Mouse (Mus musculus) myocyte (in vitro differentiated cells): ENCODE data around the gene Slit3. TPM values are rescaled to one million over a fixed set of nuclear protein-coding genes. Genes with fewer than 3 reads are reported as not detected.

ENCODE experiments used
- H3K27me3 ChIP-seq: one replicate; pipeline ENCODE4 v1.6.1; 2011; ENCODE audit not compliant: control insufficient read depth, insufficient read depth, insufficient read length
- H3K36me3 ChIP-seq: one replicate; pipeline ENCODE4 v1.6.1; 2011; ENCODE audit not compliant: control insufficient read depth, insufficient read depth
- H3K4me2 ChIP-seq: one replicate; pipeline ENCODE4 v1.6.1; 2011; ENCODE audit warnings: low read depth, control low read depth
- H3K4me3 ChIP-seq: one replicate; pipeline ENCODE4 v1.5.1; 2011; ENCODE audit warnings: mild to moderate bottlenecking, control low read depth, moderate library complexity
- H3K79me2 ChIP-seq: one replicate; pipeline ENCODE4 v1.6.1; 2011; ENCODE audit not compliant: control insufficient read depth, insufficient read depth
- H3ac ChIP-seq: one replicate; pipeline ENCODE4 v1.6.1; 2011; ENCODE audit not compliant: control insufficient read depth, insufficient read length
- CEBPB ChIP-seq: IDR thresholded peaks from 2 replicates; pipeline ENCODE4 v1.6.1; 2011; ENCODE audit warnings: mild to moderate bottlenecking, moderate library complexity; ENCODE audit not compliant: poor library complexity, insufficient read depth, severe bottlenecking
- E2F4 ChIP-seq: IDR thresholded peaks from one replicate; pipeline ENCODE4 v1.6.1; 2011; ENCODE audit warnings: mild to moderate bottlenecking, control low read depth, moderate library complexity; ENCODE audit not compliant: insufficient read depth
- MAX ChIP-seq: IDR thresholded peaks from one replicate; pipeline ENCODE4 v1.6.1; 2011; ENCODE audit warnings: low read depth, mild to moderate bottlenecking, control low read depth
- MYOD1 ChIP-seq, 3 experiments: IDR thresholded peaks; one replicate each; pipeline ENCODE4 v1.6.1; 2011; ENCODE audit warnings: control low read depth in 2 of 3, low read depth in 2 of 3, mild to moderate bottlenecking in 2 of 3, moderate library complexity in 1 of 3; ENCODE audit not compliant: insufficient read length in 2 of 3, control insufficient read depth in 1 of 3
- MYOG ChIP-seq, 3 experiments: IDR thresholded peaks; one replicate each; pipeline ENCODE4 v1.6.1; 2011; ENCODE audit warnings: control low read depth in 2 of 3, low read depth in 2 of 3, mild to moderate bottlenecking in 2 of 3; ENCODE audit not compliant: insufficient read length in 2 of 3, control insufficient read depth in 1 of 3, insufficient read depth in 1 of 3
- POLR2A ChIP-seq: IDR thresholded peaks from one replicate; pipeline ENCODE4 v1.6.1; 2011; ENCODE audit warnings: low read depth, mild to moderate bottlenecking, control low read depth, moderate library complexity; ENCODE audit not compliant: insufficient read length
- POLR2AphosphoS2 ChIP-seq: IDR thresholded peaks from one replicate; pipeline ENCODE4 v1.6.1; 2011; ENCODE audit warnings: low read depth, control low read depth; ENCODE audit not compliant: insufficient read length
- REST ChIP-seq: IDR thresholded peaks from one replicate; pipeline ENCODE4 v1.6.1; 2011; ENCODE audit warnings: mild to moderate bottlenecking, control low read depth, moderate library complexity; ENCODE audit not compliant: insufficient read depth, insufficient read length
- SRF ChIP-seq: IDR thresholded peaks from one replicate; pipeline ENCODE4 v1.6.1; 2011; ENCODE audit warnings: low read depth; ENCODE audit not compliant: control insufficient read depth, insufficient read length
- TCF12 ChIP-seq: IDR thresholded peaks from one replicate; pipeline ENCODE4 v1.6.1; 2011; ENCODE audit warnings: mild to moderate bottlenecking, control low read depth; ENCODE audit not compliant: poor library complexity, insufficient read depth, severe bottlenecking
- TCF3 ChIP-seq: IDR thresholded peaks from one replicate; pipeline ENCODE4 v1.6.1; 2011; ENCODE audit warnings: low read depth, control low read depth; ENCODE audit not compliant: insufficient read length
- USF1 ChIP-seq: IDR thresholded peaks from one replicate; pipeline ENCODE4 v1.6.1; 2011; ENCODE audit warnings: low read depth, mild to moderate bottlenecking, control low read depth, moderate library complexity
- polyA plus RNA-seq: library from polyadenylated mRNA; unstranded; fragments of >200 nt; fragmentation: generic; extraction: Trizol; gene quantifications from one replicate; pipeline ENCODE4 v1.2.1, GENCODE M21; 2012; ENCODE audit warnings: missing spikeins

Slit3 gene
- polyA plus RNA-seq, 1 experiment = not detected

DNA sequence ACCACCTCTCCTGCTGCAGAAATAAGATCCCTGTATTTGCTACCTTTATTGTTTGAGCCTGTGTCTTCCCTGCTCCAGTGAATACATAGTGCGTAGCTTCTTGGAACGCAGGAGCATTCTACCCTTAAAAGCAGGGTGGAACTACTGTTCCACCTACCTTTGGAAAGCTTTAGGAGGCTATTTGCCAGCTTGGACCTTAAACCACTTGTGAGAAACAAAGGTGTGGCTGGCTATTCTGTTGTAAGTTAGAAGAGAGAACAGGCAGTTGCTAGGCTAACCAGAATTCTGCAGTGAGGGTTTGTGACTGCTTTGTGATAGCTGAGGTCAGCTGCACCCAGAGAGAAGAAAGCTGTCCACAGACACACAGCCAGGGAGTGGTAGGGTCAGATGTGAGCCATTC is 616.2 kb downstream of the Slit3 start:
- Histone ChIP-seq H3K36me3 (no peaks in the 10 kb centered on the region), H3ac (no peak overlapping the region), H3K4me2 (no peak overlapping the region), H3K79me2 (no peaks in the 10 kb centered on the region), H3K27me3 (peaks cover 3% of the 10 kb centered on the region), H3K4me3 (no peak overlapping the region)
- TF ChIP-seq USF1 (no peak), E2F4 (no peak), REST (no peak), POLR2AphosphoS2 (no peak), MYOG (IDR thresholded peaks at IDR 0.05; ENCODE audit: control insufficient read depth in 1 of 3, insufficient read depth in 1 of 3, insufficient read length in 2 of 3, low read depth in 2 of 3) (no peak), CEBPB (no peak), TCF3 (no peak), MYOD1 (IDR thresholded peaks at IDR 0.05; ENCODE audit: control insufficient read depth in 1 of 3, insufficient read length in 2 of 3, low read depth in 2 of 3) (no peak), POLR2A (no peak), MAX (no peak), SRF (no peak), TCF12 (no peak)

DNA sequence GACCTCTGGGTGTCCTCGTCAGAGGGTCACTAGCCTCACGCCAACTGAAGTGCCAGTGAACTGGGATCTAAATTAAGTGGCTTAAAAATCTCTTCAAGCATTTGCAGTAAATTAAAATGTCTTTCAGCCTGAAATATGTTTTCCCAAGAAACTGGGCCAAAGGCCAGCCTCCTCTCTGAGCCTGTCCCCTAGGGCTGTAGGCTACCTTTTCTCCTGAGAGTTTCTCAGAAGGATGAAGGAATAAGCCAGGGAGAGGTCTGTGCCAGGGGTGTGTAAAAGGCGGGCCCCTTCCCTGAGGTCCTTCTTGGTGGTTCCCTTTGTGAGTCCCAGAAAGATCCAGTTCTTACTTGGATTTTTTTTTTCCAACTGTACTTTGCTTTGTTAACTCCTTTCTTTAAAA is 617.1 kb downstream of the Slit3 start:
- Histone ChIP-seq H3K4me2 (no peak overlapping the region), H3K79me2 (no peaks in the 10 kb centered on the region), H3K4me3 (no peak overlapping the region), H3ac (no peak overlapping the region), H3K36me3 (no peaks in the 10 kb centered on the region), H3K27me3 (peaks cover 3% of the 10 kb centered on the region)
- TF ChIP-seq TCF12 (no peak), POLR2AphosphoS2 (no peak), REST (no peak), E2F4 (no peak), USF1 (no peak), CEBPB (no peak), TCF3 (no peak), MAX (no peak), MYOD1 (IDR thresholded peaks at IDR 0.05; ENCODE audit: control insufficient read depth in 1 of 3, insufficient read length in 2 of 3, low read depth in 2 of 3) (no peak), MYOG (IDR thresholded peaks at IDR 0.05; ENCODE audit: control insufficient read depth in 1 of 3, insufficient read depth in 1 of 3, insufficient read length in 2 of 3, low read depth in 2 of 3) (no peak), POLR2A (no peak), SRF (no peak)

GRCm38 (mm10) chr11:35743586-35743985 is 622.6 kb downstream of the Slit3 start:
- no peak for TF ChIP-seq POLR2A
- TF ChIP-seq CEBPB = no peak
- TF ChIP-seq TCF12 = no peak
- no peak for TF ChIP-seq MYOG (IDR thresholded peaks at IDR 0.05; ENCODE audit: control insufficient read depth in 1 of 3, insufficient read depth in 1 of 3, insufficient read length in 2 of 3, low read depth in 2 of 3)
- TF ChIP-seq MAX = no peak
- no peak for TF ChIP-seq POLR2AphosphoS2
- TF ChIP-seq MYOD1 (IDR thresholded peaks at IDR 0.05; ENCODE audit: control insufficient read depth in 1 of 3, insufficient read length in 2 of 3, low read depth in 2 of 3) = no peak
- no peak for TF ChIP-seq TCF3
- no peak overlapping the region for H3K4me2 ChIP-seq
- H3K79me2 ChIP-seq = no peaks in the 10 kb centered on the region
- no peak overlapping the region for H3K4me3 ChIP-seq
- no peak overlapping the region for H3ac ChIP-seq
- H3K27me3 ChIP-seq = no peaks in the 10 kb centered on the region
- H3K36me3 ChIP-seq = no peaks in the 10 kb centered on the region

- Histone ChIP-seq H3K4me2 (no peak overlapping the region), H3K4me3 (no peak overlapping the region), H3K79me2 (no peaks in the 10 kb centered on the region), H3ac (no peak overlapping the region), H3K36me3 (no peaks in the 10 kb centered on the region), H3K27me3 (no peaks in the 10 kb centered on the region)
- no peak for TF ChIP-seq REST
- no peak for TF ChIP-seq CEBPB
- no peak for TF ChIP-seq TCF12
- TF ChIP-seq POLR2A = no peak
- TF ChIP-seq TCF3 = no peak
- no peak for TF ChIP-seq MYOD1 (IDR thresholded peaks at IDR 0.05; ENCODE audit: control insufficient read depth in 1 of 3, insufficient read length in 2 of 3, low read depth in 2 of 3)
- no peak for TF ChIP-seq USF1
- no peak for TF ChIP-seq POLR2AphosphoS2
Measured at GRCm38 (mm10) chr11:35744571-35744970, 623.5 kb downstream of the Slit3 start.

- Histone ChIP-seq H3ac (no peak overlapping the region), H3K4me3 (no peak overlapping the region), H3K79me2 (no peaks in the 10 kb centered on the region), H3K27me3 (no peaks in the 10 kb centered on the region), H3K36me3 (no peaks in the 10 kb centered on the region), H3K4me2 (no peak overlapping the region)
- TF ChIP-seq CEBPB (peak; percentile 58; the same call in 1 of the 2 replicates), MYOG (IDR thresholded peaks at IDR 0.05; ENCODE audit: control insufficient read depth in 1 of 3, insufficient read depth in 1 of 3, insufficient read length in 2 of 3, low read depth in 2 of 3) (no peak), E2F4 (no peak)
Measured at GRCm38 (mm10) chr11:35750578-35750977, 629.6 kb downstream of the Slit3 start.
